Mouse (Mus musculus): ENCODE results near the gene B4galt5.

The B4galt5 gene

GRCm38 (mm10) chr2:167358499-167358898 is 9.5 kb upstream of the B4galt5 start:
- DNase-seq (ENCODE audit: low spot score), result no peak

- no peak for DNase-seq (ENCODE audit: low spot score)
Observed at GRCm38 (mm10) chr2:167356885-167357284, 7.9 kb upstream of the B4galt5 start.

- DNase-seq (ENCODE audit: low spot score), result no peak
Observed at GRCm38 (mm10) chr2:167354611-167355165, 5.7 kb upstream of the B4galt5 start.

GRCm38 (mm10) chr2:167354046-167354445 is 5.1 kb upstream of the B4galt5 start:
- DNase-seq (ENCODE audit: low spot score), result no peak

GRCm38 (mm10) chr2:167352496-167352895 is 3.5 kb upstream of the B4galt5 start:
- no peak for DNase-seq (ENCODE audit: low spot score)

GRCm38 (mm10) chr2:167351371-167351951 is 2.5 kb upstream of the B4galt5 start:
- DNase-seq (ENCODE audit: low spot score), result no peak

GRCm38 (mm10) chr2:167350126-167350650 is 1.2 kb upstream of the B4galt5 start:
- DNase-seq (ENCODE audit: low spot score), result no peak

- peak; percentile 98 for DNase-seq (ENCODE audit: low spot score)
Observed at GRCm38 (mm10) chr2:167349283-167349936, 427 bp upstream of the B4galt5 start.

GRCm38 (mm10) chr2:167347991-167348375 is 1.0 kb downstream of the B4galt5 start:
- peak; percentile 49 for DNase-seq (ENCODE audit: low spot score)

- no peak for DNase-seq (ENCODE audit: low spot score)
Observed at GRCm38 (mm10) chr2:167347361-167347760, 1.6 kb downstream of the B4galt5 start.

- DNase-seq (ENCODE audit: low spot score), result no peak
Observed at GRCm38 (mm10) chr2:167345508-167346164, 3.3 kb downstream of the B4galt5 start.

- no peak for DNase-seq (ENCODE audit: low spot score)
Observed at GRCm38 (mm10) chr2:167344871-167345507, 4.0 kb downstream of the B4galt5 start.

GRCm38 (mm10) chr2:167343369-167344140 is 5.4 kb downstream of the B4galt5 start:
- no peak for DNase-seq (ENCODE audit: low spot score)

- DNase-seq (ENCODE audit: low spot score), result no peak
Observed at GRCm38 (mm10) chr2:167342876-167343275, 6.1 kb downstream of the B4galt5 start.

- no peak for DNase-seq (ENCODE audit: low spot score)
Observed at GRCm38 (mm10) chr2:167337580-167337979, 11.4 kb downstream of the B4galt5 start.

GRCm38 (mm10) chr2:167337214-167337512 is 11.8 kb downstream of the B4galt5 start:
- DNase-seq (ENCODE audit: low spot score), result no peak

- no peak for DNase-seq (ENCODE audit: low spot score)
Observed at GRCm38 (mm10) chr2:167336384-167337213, 12.4 kb downstream of the B4galt5 start.

- no peak for DNase-seq (ENCODE audit: low spot score)
Observed at GRCm38 (mm10) chr2:167335066-167335465, 13.9 kb downstream of the B4galt5 start.

GRCm38 (mm10) chr2:167334312-167334711 is 14.7 kb downstream of the B4galt5 start:
- no peak for DNase-seq (ENCODE audit: low spot score)

GRCm38 (mm10) chr2:167333450-167333849 is 15.5 kb downstream of the B4galt5 start:
- no peak for DNase-seq (ENCODE audit: low spot score)

Measured in embryo, embryonic 10.5 days (tissue).